32 mouse cellular contexts compared by ENCODE assay signal in the genomic region with DNA sequence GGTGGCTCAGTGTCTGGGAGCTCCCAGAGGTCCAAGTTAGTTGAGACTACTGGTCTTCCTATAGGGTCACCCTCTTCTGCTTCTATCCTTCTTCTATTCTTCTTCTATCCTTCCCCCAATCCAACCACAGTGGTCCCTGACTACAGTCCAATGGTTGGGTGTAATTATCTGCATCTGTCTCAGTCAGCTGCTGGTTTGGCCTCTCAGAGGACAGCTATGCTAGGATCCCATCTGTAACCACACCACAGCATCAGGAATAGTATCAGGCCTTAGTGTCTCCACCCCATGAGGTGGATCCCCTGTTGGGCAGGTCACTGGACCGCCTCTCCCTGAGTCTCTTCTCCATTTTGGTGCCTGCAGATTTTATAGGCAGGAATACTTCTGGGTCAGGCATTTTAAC. TPM values are rescaled to one million over a fixed set of nuclear protein-coding genes. Genes with fewer than 3 reads are reported as not detected.
"Had no signal": no experiment of that assay in that cellular context is flagged by ENCODE, and none has a peak within 500 bp of the region (broad histone marks: within the 10 kb centered on the region; RNA-seq: fewer than 3 reads in every experiment).

No protein-coding gene starts in this region.

- H3K36me3 ChIP-seq: limb, embryonic 10.5 days; limb, embryonic 12.5 days; limb, embryonic 13.5 days; limb, embryonic 15.5 days; liver, embryonic 12.5 days; liver, embryonic 13.5 days; liver, embryonic 15.5 days; lung, embryonic 15.5 days; midbrain, embryonic 10.5 days; midbrain, embryonic 12.5 days; midbrain, embryonic 13.5 days; midbrain, embryonic 15.5 days had no signal

- H3K27me3 ChIP-seq: limb, embryonic 12.5 days; limb, embryonic 13.5 days; limb, embryonic 15.5 days; liver, embryonic 12.5 days; liver, embryonic 13.5 days; liver, embryonic 15.5 days; lung, embryonic 15.5 days; megakaryocyte, embryonic 14.5 days; midbrain, embryonic 12.5 days; midbrain, embryonic 13.5 days; midbrain, embryonic 15.5 days had no signal

- H3K4me3 ChIP-seq: left cerebral cortex, adult 2 months; limb, embryonic 10.5 days; limb, embryonic 12.5 days; limb, embryonic 13.5 days; limb, embryonic 15.5 days; liver, embryonic 12.5 days; liver, embryonic 13.5 days; liver, embryonic 15.5 days; lung, embryonic 15.5 days; megakaryocyte, embryonic 14.5 days; midbrain, embryonic 10.5 days; midbrain, embryonic 12.5 days; midbrain, embryonic 13.5 days; midbrain, embryonic 15.5 days had no signal

- DNase-seq: left cerebral cortex, postnatal 4 days; liver; liver, embryonic 13.5 days; liver, postnatal 0 days; lung, adult 18-20 months; lung, adult 2 months; lung, embryonic 14.5 days; lung, postnatal 10 days; lung, postnatal 14 days; lung, postnatal 36 days; lung, postnatal 4 days; midbrain, embryonic 14.5 days had no signal

- H3K4me2 ChIP-seq: limb, embryonic 12.5 days; limb, embryonic 13.5 days; limb, embryonic 15.5 days; liver, embryonic 11.5 days; liver, embryonic 12.5 days; liver, embryonic 13.5 days; liver, embryonic 15.5 days; lung, embryonic 14.5 days; lung, embryonic 15.5 days; midbrain, embryonic 11.5 days; midbrain, embryonic 12.5 days; midbrain, embryonic 13.5 days; midbrain, embryonic 15.5 days had no signal

RNA-seq across cellular contexts. Expression of gene Ush2a, which starts 52.8 kb away (rescaled TPM):
- total RNA-seq: megakaryocyte progenitor cell, adult 5-6 weeks; megakaryocyte, adult 5-6 weeks; megakaryocyte-erythroid progenitor cell, adult 5-6 weeks; monocyte, adult 5-6 weeks had no signal
- polyA plus RNA-seq: liver, embryonic 13.5 days; liver, embryonic 15.5 days; liver, postnatal 0 days; lung, adult 2 months; lung, embryonic 14.5 days; macrophage had no signal
